Mouse (Mus musculus): ENCODE data around the gene Vmn2r13. TPM values are rescaled to one million over a fixed set of nuclear protein-coding genes. Genes with fewer than 3 reads are reported as not detected.
"Not testable (repeated sequence)": the region's sequence is repeated elsewhere in the genome, so short reads cannot be mapped to it uniquely, and the experiment has no call there.

The Vmn2r13 gene
- total RNA-seq (2021) = not detected

DNA sequence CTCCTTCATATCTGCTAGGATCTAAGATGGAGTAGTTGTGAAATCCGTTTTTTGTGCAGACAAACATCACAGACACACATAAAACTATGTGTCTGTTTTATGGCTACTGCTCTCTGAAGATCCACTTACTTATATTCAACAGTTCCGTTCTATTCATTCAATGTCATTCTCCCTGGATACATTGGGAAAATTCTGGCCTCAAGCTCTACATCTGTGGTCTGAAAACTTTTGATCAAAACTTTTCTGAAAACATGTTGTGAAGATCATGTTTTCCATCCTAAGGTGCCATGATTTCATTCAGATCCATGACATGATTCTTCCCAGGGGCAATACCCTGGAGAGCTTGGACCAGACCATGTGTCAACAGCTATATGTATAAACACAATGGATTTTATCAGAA is at the start of gene Vmn2r13:
Gene Vmn2r13 (minus strand): TSS at position 101 of the 400 bp plus-strand sequence.
- not testable (repeated sequence) for DNase-seq

DNA sequence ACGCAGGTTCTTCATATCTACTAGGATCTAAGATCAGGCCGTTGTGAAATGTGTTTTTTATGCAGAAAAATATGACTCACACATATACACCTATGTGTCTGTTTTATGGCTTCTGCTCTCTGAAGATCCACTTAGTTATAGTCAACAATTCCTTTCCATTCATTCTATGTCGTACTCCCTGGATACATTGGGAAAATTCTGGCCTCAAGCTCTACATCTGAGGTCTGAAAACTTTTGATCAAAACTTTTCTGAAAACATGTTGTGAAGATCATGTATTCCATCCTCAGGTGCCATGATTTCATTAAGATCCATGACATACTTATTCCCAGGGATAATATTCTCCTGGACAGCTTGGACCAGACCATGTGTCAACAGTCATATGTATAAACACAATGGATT is 32.6 kb upstream of the Vmn2r13 start, which contains the start of gene Vmn2r14:
Gene Vmn2r14 (minus strand): TSS at position 101 of the 400 bp plus-strand sequence.
- DNase-seq = no peak
- intact Hi-C loops (cut with DNase I) = no loop called here

More for the DNA sequence above, at the start of gene Vmn2r13:
- intact Hi-C loops (cut with DNase I) = not testable (repeated sequence)

DNA sequence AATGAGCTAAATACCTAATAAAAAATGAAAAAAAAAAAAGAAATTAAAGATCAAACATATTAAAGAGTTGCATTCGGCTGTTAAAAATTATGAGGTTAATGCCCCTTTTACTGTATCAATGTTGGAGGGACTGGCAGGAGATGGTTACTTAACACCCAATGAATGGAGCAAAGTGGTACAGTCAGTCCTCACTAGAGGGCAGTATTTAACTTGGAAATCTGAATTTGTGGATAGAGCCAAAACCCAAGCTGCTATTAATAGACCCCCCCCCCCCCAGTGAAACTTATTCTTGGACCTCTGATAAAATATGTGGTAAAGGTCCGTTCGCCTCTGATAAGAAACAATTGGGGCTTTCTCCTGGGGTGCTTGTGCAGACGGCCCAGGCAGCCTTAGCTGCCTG is 25.1 kb downstream of the Vmn2r13 start:
- intact Hi-C loops (cut with DNase I); DNase-seq: not testable (repeated sequence)

DNA sequence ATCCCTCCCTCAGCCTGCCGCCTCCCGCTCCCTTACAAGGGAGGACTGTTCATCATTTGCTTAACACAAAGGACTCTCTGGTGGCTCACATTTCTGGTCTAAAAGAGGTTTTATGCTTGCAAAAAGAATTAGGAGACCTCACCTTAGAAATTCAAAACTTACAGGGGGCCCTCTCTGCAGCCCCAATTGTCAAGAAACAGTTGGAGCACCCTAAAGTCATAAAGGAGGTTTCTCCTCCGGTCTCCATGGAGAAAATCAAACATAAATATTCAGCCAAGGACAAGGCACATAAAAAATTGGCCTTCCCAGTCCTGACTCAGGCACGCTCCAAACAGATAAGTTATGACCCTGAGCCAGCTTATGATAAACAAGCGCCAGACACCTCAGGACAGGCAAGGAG is 31.9 kb downstream of the Vmn2r13 start:
- intact Hi-C loops (cut with DNase I) = no loop called here
- no peak for DNase-seq

DNA sequence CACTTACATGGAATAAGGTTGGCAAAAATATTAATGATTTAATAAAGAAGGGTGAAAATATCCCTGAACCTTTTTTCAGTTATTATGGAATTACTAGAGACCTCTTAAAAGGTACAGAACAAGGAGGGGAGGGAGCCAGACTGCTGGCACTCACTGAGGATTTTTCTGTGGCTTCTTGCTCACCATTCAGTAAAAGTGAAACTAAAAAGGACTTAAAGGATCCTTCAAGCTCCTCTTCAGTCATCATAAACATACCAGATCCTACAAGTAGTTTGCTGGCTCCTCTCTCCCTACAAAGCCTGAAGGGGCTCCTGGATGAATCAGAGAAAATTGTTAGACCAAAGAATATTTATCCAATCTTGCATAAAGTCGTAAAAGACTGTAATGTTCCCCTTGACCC is 32.4 kb downstream of the Vmn2r13 start:
- intact Hi-C loops (cut with DNase I); DNase-seq: not testable (repeated sequence)

DNA sequence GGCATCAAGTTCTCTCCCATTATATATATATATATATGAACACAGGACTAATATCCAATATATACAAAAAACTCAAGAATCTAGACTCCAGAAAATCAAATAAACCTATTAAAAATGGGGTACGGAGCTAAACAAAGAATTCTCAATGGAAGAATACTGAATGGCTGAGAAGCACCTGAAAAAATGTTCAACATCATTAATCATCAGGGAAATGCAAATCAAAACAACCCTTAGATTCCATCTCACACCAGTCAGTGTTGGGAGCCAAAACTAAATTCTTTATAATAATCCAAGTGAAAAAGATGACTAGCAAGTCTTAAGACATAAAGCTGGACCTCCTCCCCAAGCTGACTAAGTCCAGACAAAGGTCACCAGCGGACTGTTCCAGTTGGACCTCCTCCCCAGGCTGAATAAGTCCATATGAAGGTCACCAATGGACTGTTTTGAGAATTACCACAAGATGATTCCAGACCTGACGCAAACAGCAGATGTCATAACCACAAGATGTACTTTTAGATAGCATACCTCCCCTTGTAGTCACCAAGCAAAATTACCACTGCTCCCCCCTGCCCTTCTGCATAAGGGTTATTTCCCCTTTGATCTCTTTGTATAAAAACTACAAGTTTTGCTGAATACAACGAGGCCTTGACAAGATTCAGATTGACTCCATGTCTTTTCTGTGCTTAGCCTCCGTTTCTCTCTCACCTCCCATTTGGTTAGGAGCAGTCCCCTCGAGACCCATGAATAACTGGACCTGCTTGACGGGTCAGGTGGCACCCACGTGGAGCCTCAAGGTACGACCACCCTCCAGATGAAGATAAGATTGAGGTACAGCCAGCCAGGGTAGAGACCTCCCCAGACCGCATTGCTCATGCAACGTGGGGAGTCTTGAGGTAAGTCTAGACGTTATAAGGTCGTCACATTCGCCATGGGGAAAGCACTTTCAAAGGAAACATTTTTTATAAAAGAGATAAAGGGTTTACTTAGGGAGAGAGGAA is 33.2 kb downstream of the Vmn2r13 start:
- DNase-seq; intact Hi-C loops (cut with DNase I): not testable (repeated sequence)

DNA sequence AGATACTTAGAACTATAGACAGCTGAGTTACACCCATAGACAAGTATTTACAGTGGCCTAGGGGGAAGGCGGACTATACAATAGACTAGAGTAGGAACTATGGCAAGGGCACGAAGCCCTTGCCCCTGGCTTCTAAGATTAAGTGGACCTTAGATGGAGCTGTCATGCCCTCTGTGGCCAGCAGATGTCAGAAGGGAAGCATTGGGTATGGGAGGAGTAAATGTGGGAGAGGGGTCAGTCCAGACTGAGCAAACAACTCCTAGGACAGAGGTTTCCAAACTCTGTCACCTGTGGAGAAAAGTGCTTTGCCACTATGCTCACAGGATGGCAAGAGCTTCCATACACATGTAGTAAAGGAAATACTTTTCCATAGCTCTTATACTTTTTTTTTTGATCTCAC is 52.5 kb downstream of the Vmn2r13 start:
- intact Hi-C loops (cut with DNase I) = no loop called here
- DNase-seq = no peak

DNA sequence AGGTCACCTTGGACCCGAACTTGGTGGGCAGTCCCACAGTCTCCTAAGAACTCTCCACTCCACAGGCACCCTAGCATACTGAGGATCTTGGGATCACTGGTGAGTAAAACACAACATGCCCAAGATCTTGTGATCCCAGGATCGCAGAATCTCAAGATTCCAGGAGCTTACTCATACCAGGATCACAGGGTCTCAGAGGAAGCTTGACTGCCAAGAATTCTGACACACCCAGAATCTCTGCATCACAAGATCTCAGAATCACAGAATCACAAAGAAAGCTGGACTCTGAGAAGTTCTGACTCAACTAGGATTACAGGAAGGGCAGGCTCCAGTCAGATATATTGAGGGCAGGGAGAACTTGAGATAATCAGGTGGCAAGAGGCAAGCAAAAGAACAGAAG is 55.3 kb downstream of the Vmn2r13 start:
- no peak for DNase-seq
- intact Hi-C loops (cut with DNase I) = no loop called here

Other genes starting within 250 kb of the Vmn2r13 start
- gene Vmn2r10, start 185.7 kb downstream of the Vmn2r13 start, total RNA-seq (2021) = not detected
- not detected for gene Vmn2r11, start 132.6 kb downstream of the Vmn2r13 start, total RNA-seq (2021)
- gene Vmn2r12, start 94.2 kb downstream of the Vmn2r13 start, total RNA-seq (2021) = not detected
- not detected for gene Vmn2r14, start 32.5 kb upstream of the Vmn2r13 start, total RNA-seq (2021)
- gene Vmn2r15, start 105.4 kb upstream of the Vmn2r13 start, total RNA-seq (2021) = not detected
- not detected for gene Vmn2r16, start 138.0 kb upstream of the Vmn2r13 start, total RNA-seq (2021)
- gene Vmn2r17, start 227.5 kb upstream of the Vmn2r13 start, total RNA-seq (2021) = not detected

Data from left cerebral cortex, postnatal 4 days (tissue).